Mouse (Mus musculus): ENCODE measurements around the gene Slc45a2.

- TF ChIP-seq CTCF (IDR thresholded peaks at IDR 0.05) (no peak), POLR2A (IDR thresholded peaks at IDR 0.05; ENCODE audit: insufficient read depth, low read depth, low read length) (no peak)
Measured at GRCm38 (mm10) chr15:10969439-10969838, 31.1 kb upstream of the Slc45a2 start.
